Mouse (Mus musculus) 3134 (cell line): ENCODE data around the gene Btbd35f24.
"Not testable (repeated sequence)": the region's sequence is repeated elsewhere in the genome, so short reads cannot be mapped to it uniquely, and the experiment has no call there.

Source experiments
- DNase-seq: peaks from one replicate; pipeline ENCODE4 v3.0.0-alpha.2; 2011; ENCODE audit warnings: low spot score; ENCODE audit not compliant: insufficient read length; ENCODE audit errors: extremely low read depth

Btbd35f24 gene

GRCm38 (mm10) chrX:3195727-3196126 lies at the start of gene Btbd35f24:
TSS of gene Btbd35f24 (minus strand) at chrX:3195827.
- not testable (repeated sequence) for DNase-seq
